Mouse (Mus musculus) cortical plate, adult 2 months (tissue): ENCODE measurements around the gene Tmem253. TPM values are rescaled to one million over a fixed set of nuclear protein-coding genes. Genes with fewer than 3 reads are reported as not detected.

ENCODE experiments used
- H3K27ac ChIP-seq: fragments of 200-500 bp; 2 replicates; pipeline ENCODE4 v1.5.1; 2012; ENCODE audit warnings: low read length, control low read depth, inconsistent platforms; ENCODE audit not compliant: insufficient read depth
- H3K4me1 ChIP-seq: fragments of 200-500 bp; 2 replicates; pipeline ENCODE4 v1.6.1; 2011; ENCODE audit warnings: low read length; ENCODE audit not compliant: control insufficient read depth, insufficient read depth
- H3K4me3 ChIP-seq: fragments of 200-500 bp; 2 replicates; pipeline ENCODE4 v1.5.1; 2011; ENCODE audit warnings: mild to moderate bottlenecking, low read length, control low read depth; ENCODE audit not compliant: insufficient read depth
- CTCF ChIP-seq: fragments of 200-500 bp; IDR thresholded peaks from 2 replicates; pipeline ENCODE4 v1.5.1; 2011; ENCODE audit warnings: mild to moderate bottlenecking, control low read depth, low read length; ENCODE audit not compliant: insufficient read depth; ENCODE audit errors: extremely low read depth
- POLR2A ChIP-seq: fragments of 200-500 bp; IDR thresholded peaks from 2 replicates; pipeline ENCODE4 v1.6.1; 2011; ENCODE audit warnings: mild to moderate bottlenecking, low read length, control low read depth; ENCODE audit not compliant: insufficient read depth; ENCODE audit errors: extremely low read depth
- polyA plus RNA-seq: library from polyadenylated mRNA; depleted of rRNA; stranded (reverse); fragments of >200 nt; gene quantifications from 2 replicates; pipeline ENCODE4 v1.2.3, GENCODE M21; 2012

Gene Tmem253
- polyA plus RNA-seq, 1 experiment = 0.21 TPM

GRCm38 (mm10) chr14:52019590-52020340 is 4.3 kb downstream of the Tmem253 start:
- no peak for TF ChIP-seq CTCF
- peak; percentile 90 for TF ChIP-seq POLR2A
- H3K27ac ChIP-seq = peak overlapping the region; percentile 95
- H3K4me1 ChIP-seq = peaks cover 2% of the 10 kb centered on the region; the same call in 1 of the 2 replicates
- peak overlapping the region; percentile 69 for H3K4me3 ChIP-seq

GRCm38 (mm10) chr14:52020486-52021137 is 5.2 kb downstream of the Tmem253 start, which contains the start of gene Zfp219:
TSS of gene Zfp219 (minus strand) at chr14:52020733.
- peak; percentile 50 for TF ChIP-seq CTCF
- peak; percentile 76 for TF ChIP-seq POLR2A
- Histone ChIP-seq H3K27ac (peak within 1 kb of the TSS; percentile 95), H3K4me3 (peak within 1 kb of the TSS; percentile 69), H3K4me1 (peaks cover 2% of the 10 kb centered on the region; the same call in 1 of the 2 replicates)

- Histone ChIP-seq H3K4me3 (no peak overlapping the region), H3K27ac (no peak overlapping the region), H3K4me1 (peaks cover 2% of the 10 kb centered on the region; the same call in 1 of the 2 replicates)
- TF ChIP-seq POLR2A (no peak), CTCF (no peak)
These were observed 5.7 kb downstream of the Tmem253 start for GRCm38 (mm10) chr14:52021138-52021529.

- peaks cover 2% of the 10 kb centered on the region; the same call in 1 of the 2 replicates for H3K4me1 ChIP-seq
- TF ChIP-seq CTCF = no peak
- no peak for TF ChIP-seq POLR2A
- H3K4me3 ChIP-seq = no peak overlapping the region
- no peak overlapping the region for H3K27ac ChIP-seq
These were observed 6.2 kb downstream of the Tmem253 start for GRCm38 (mm10) chr14:52021568-52022212.

DNA sequence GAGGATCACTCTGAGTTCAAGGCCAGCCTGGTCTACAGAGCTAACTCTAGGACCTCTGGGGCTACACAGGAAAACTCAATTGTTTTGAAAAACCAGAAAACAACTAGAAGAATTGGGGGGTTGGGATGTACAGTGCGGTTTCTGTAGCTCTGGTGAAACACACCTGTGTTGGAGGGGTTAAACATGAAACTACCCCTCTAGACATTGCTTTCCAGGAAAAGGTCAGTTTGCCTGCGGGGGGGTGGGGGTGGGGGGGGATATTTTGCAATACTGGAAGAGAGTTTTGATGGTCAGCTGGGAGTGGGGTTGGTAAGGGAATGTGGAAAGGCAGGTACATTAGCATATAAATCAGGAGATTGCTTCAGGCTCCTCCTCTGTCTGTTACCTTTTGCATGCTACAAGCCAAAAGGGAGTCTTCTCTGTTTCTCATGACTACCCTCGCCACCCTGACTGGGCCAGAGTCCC is 6.8 kb downstream of the Tmem253 start:
- no peak for TF ChIP-seq CTCF
- TF ChIP-seq POLR2A = no peak
- no peak overlapping the region for H3K4me3 ChIP-seq
- peaks cover 2% of the 10 kb centered on the region; the same call in 1 of the 2 replicates for H3K4me1 ChIP-seq
- no peak overlapping the region for H3K27ac ChIP-seq

DNA sequence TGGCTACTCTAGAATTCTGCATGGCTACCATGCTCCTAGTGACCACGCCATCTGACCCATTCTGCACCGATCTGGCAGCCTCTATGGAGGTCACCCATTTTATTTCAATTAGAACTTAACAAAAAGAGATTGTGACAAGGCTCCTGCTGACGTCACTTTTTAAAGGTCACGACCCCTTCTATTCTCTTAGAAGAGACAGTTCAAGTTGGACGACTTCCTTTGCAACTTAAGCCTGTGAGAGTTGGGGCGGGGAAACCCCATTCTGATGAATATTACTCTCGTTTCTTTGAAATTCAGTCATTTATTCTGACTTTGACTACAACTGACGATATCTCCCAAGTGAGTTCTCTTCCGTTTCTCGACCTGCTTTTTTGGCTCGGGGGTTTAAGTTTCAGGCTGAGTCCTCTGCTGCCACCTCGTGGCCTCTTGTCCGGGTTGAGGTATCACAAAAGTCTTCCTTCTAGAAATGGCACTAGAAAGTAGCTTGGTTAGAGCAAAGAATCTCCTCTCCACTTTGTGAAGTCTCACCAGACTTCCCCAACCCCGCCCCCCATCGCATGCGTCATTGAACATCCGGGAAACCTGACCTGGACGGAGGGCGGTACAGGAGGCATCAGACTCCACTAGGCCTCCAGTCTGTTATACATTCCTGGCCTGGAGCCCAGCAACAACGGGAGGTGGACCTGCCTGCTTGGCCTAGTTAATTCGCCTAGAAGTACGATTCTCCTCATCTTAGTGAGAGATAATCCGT is 7.4 kb downstream of the Tmem253 start:
- Histone ChIP-seq H3K4me1 (peaks cover 2% of the 10 kb centered on the region; the same call in 1 of the 2 replicates), H3K4me3 (peak overlapping the region; percentile 1; the same call in 1 of the 2 replicates)
- TF ChIP-seq CTCF (peak; percentile 76), POLR2A (no peak)

DNA sequence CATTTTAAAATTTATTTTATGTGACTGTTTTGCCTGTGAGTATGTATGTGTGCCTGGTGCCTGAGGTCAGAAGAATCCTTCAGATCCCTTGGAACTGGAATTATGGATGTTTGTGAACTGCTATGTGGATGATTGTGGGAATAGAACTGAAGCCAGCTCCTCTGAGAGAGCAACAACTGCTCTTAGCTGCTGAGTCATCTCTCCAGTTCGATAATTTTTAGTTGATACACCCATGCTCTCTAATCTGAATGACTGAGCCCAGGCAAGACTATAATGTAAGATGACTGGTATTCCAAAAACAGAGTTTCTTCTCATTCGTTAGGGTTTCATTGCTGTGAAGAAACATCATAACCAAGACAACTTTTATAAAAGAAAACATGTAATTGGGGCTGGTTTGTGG is 8.7 kb downstream of the Tmem253 start:
- peaks cover 2% of the 10 kb centered on the region; the same call in 1 of the 2 replicates for H3K4me1 ChIP-seq
- TF ChIP-seq POLR2A (no peak), CTCF (no peak)
- no peak overlapping the region for H3K27ac ChIP-seq
- H3K4me3 ChIP-seq = no peak overlapping the region

More for the DNA sequence above, 7.4 kb downstream of the Tmem253 start:
- no peak overlapping the region for H3K27ac ChIP-seq

DNA sequence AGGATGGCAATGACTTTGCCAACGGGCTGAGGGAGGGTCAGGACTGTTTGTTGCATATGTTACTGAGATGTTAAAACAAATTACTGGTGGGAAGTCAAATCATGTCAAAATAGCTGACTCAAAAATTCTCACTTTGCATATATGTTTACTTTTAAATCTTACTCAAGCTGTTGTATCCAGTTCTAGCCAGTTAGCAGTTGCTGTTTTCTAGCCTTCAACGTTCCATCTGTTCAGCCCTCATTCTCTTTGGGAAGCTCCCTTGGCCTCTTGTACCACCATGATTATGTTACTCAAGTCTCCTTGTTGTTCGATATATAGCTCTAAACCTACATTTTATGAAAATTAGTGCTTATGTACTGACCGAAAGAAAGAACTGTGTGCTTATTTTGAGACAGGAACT is 10.9 kb downstream of the Tmem253 start:
- Histone ChIP-seq H3K4me1 (no peaks in the 10 kb centered on the region), H3K4me3 (no peak overlapping the region), H3K27ac (no peak overlapping the region)
- TF ChIP-seq POLR2A (no peak), CTCF (no peak)

- Histone ChIP-seq H3K4me1 (no peaks in the 10 kb centered on the region), H3K4me3 (no peak overlapping the region), H3K27ac (no peak overlapping the region)
- TF ChIP-seq CTCF = no peak
- TF ChIP-seq POLR2A = no peak
These were observed 20.5 kb downstream of the Tmem253 start for GRCm38 (mm10) chr14:52035926-52036325.
